Mouse (Mus musculus): Measurements from ENCODE around the gene Tdrd3. TPM values are rescaled to one million over a fixed set of nuclear protein-coding genes. Genes with fewer than 3 reads are reported as not detected.

Tdrd3 gene
- polyA plus RNA-seq, 1 experiment from 2014 or later: 26.9 TPM

GRCm38 (mm10) chr14:87475721-87476359, 59.4 kb downstream of the Tdrd3 start:
- no peaks in the 10 kb centered on the region for H3K9me3 ChIP-seq (ENCODE audit: low read length)
- no peaks in the 10 kb centered on the region for H3K27me3 ChIP-seq (ENCODE audit: insufficient read depth, low read length)
- WGBS: 50% methylated on average over 10 of the region's 10 CpGs
- H3K4me1 ChIP-seq (ENCODE audit: insufficient read depth, low read length): peaks cover 2% of the 10 kb centered on the region
- no peak for ATAC-seq (ENCODE audit: low FRiP score, low TSS enrichment)
- no peak overlapping the region for H3K27ac ChIP-seq (ENCODE audit: low read length)
- H3K9ac ChIP-seq (replicated peaks; ENCODE audit: low read length): no peak overlapping the region
- peaks cover 9% of the 10 kb centered on the region; the same call in 1 of the 2 replicates for H3K36me3 ChIP-seq (ENCODE audit: insufficient read depth, low read length)
- no peak overlapping the region for H3K4me3 ChIP-seq (ENCODE audit: low read length)
- H3K4me2 ChIP-seq (replicated peaks; ENCODE audit: low read depth, low read length): no peak overlapping the region

GRCm38 (mm10) chr14:87478339-87478951, 62.0 kb downstream of the Tdrd3 start:
- Histone ChIP-seq H3K4me3 (ENCODE audit: low read length) (no peak overlapping the region), H3K36me3 (ENCODE audit: insufficient read depth, low read length) (peaks cover 11% of the 10 kb centered on the region; the same call in 1 of the 2 replicates), H3K4me2 (replicated peaks; ENCODE audit: low read depth, low read length) (no peak overlapping the region), H3K4me1 (ENCODE audit: insufficient read depth, low read length) (no peaks in the 10 kb centered on the region), H3K27ac (ENCODE audit: low read length) (no peak overlapping the region), H3K9ac (replicated peaks; ENCODE audit: low read length) (no peak overlapping the region), H3K9me3 (ENCODE audit: low read length) (no peaks in the 10 kb centered on the region), H3K27me3 (ENCODE audit: insufficient read depth, low read length) (no peaks in the 10 kb centered on the region)
- 68% methylated on average over 2 of the region's 3 CpGs for WGBS
- no peak for ATAC-seq (ENCODE audit: low FRiP score, low TSS enrichment)

- Histone ChIP-seq H3K36me3 (ENCODE audit: insufficient read depth, low read length) (peaks cover 10% of the 10 kb centered on the region), H3K4me1 (ENCODE audit: insufficient read depth, low read length) (no peaks in the 10 kb centered on the region), H3K4me2 (replicated peaks; ENCODE audit: low read depth, low read length) (no peak overlapping the region), H3K27me3 (ENCODE audit: insufficient read depth, low read length) (no peaks in the 10 kb centered on the region), H3K9me3 (ENCODE audit: low read length) (no peaks in the 10 kb centered on the region), H3K4me3 (ENCODE audit: low read length) (no peak overlapping the region), H3K27ac (ENCODE audit: low read length) (no peak overlapping the region), H3K9ac (replicated peaks; ENCODE audit: low read length) (no peak overlapping the region)
- 81% methylated on average over 3 of the region's 3 CpGs for WGBS
- ATAC-seq (ENCODE audit: low FRiP score, low TSS enrichment): no peak
Observed at GRCm38 (mm10) chr14:87485888-87486287, 69.4 kb downstream of the Tdrd3 start.

DNA sequence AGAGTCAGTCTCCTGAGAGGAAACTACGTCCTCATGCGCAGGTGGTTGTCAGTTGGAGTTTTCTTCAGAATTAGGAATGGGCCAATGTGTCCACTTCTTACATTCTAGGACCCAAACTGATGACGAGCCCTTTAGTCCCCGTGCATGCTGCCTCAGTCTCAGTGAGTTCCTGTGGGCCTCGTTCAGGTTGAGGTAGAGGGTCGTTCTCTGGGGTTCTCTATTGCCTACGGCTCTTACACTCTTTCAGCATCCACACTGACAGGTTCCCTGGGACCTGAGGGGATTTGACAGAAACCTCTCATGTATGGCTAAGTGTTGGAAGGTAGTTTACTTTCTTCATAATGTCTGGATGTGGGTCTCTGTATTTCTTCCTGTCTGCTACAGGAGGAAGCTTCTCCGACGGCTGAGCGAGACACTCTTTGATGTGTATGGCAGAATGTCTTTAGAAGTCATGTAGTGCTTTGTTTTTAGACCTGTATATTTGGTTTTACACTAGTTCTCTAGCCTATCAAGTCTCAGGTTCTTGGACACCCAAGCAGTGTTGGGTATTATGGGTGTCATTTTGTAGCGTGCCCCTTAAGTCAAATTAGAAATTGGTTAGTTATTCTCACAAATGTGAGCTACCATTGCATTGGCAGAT, 81.6 kb downstream of the Tdrd3 start:
- no peaks in the 10 kb centered on the region for H3K9me3 ChIP-seq (ENCODE audit: low read length)
- H3K27me3 ChIP-seq (ENCODE audit: insufficient read depth, low read length): no peaks in the 10 kb centered on the region
- H3K4me2 ChIP-seq (replicated peaks; ENCODE audit: low read depth, low read length): no peak overlapping the region
- no peak overlapping the region for H3K4me3 ChIP-seq (ENCODE audit: low read length)
- H3K36me3 ChIP-seq (ENCODE audit: insufficient read depth, low read length): peaks cover 7% of the 10 kb centered on the region; the same call in 1 of the 2 replicates
- ATAC-seq (ENCODE audit: low FRiP score, low TSS enrichment): no peak
- H3K27ac ChIP-seq (ENCODE audit: low read length): no peak overlapping the region
- WGBS: 94% methylated on average over 11 of the region's 11 CpGs
- H3K9ac ChIP-seq (replicated peaks; ENCODE audit: low read length): no peak overlapping the region
- no peaks in the 10 kb centered on the region for H3K4me1 ChIP-seq (ENCODE audit: insufficient read depth, low read length)

DNA sequence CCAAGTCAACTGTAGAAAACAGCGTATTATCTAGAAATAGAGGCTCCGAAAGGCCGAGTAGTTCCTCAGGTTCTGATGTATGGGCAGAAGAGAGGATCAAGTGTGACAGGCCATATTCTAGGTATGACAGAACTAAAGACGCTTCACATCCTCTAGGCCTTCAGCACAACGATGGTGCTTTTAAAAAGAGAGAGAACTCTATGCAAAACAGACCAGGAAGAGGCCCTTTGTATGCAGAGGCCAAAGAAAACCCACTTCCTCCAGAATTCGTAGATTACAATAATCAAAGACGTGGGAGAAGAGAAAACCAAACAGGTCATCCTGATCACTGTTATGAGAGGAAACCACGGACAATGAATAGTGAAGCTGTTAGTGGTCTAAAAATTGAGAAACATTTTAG, 89.5 kb downstream of the Tdrd3 start:
- 90% methylated on average over 8 of the region's 8 CpGs for WGBS
- no peak overlapping the region for H3K4me3 ChIP-seq (ENCODE audit: low read length)
- no peaks in the 10 kb centered on the region for H3K4me1 ChIP-seq (ENCODE audit: insufficient read depth, low read length)
- H3K4me2 ChIP-seq (replicated peaks; ENCODE audit: low read depth, low read length): no peak overlapping the region
- no peak for ATAC-seq (ENCODE audit: low FRiP score, low TSS enrichment)
- no peak overlapping the region for H3K27ac ChIP-seq (ENCODE audit: low read length)
- no peaks in the 10 kb centered on the region for H3K27me3 ChIP-seq (ENCODE audit: insufficient read depth, low read length)
- no peaks in the 10 kb centered on the region for H3K9me3 ChIP-seq (ENCODE audit: low read length)
- H3K36me3 ChIP-seq (ENCODE audit: insufficient read depth, low read length): peaks cover 13% of the 10 kb centered on the region
- no peak overlapping the region for H3K9ac ChIP-seq (replicated peaks; ENCODE audit: low read length)

- 0 out of 2 replicates have a peak, but pooled peaks cover 4% of the 10 kb centered on the region for H3K36me3 ChIP-seq (ENCODE audit: insufficient read depth, low read length)
- no peak overlapping the region for H3K4me2 ChIP-seq (replicated peaks; ENCODE audit: low read depth, low read length)
- H3K9me3 ChIP-seq (ENCODE audit: low read length): no peaks in the 10 kb centered on the region
- no peaks in the 10 kb centered on the region for H3K27me3 ChIP-seq (ENCODE audit: insufficient read depth, low read length)
- ATAC-seq (ENCODE audit: low FRiP score, low TSS enrichment): no peak
- H3K4me3 ChIP-seq (ENCODE audit: low read length): no peak overlapping the region
- H3K27ac ChIP-seq (ENCODE audit: low read length): no peak overlapping the region
- no peak overlapping the region for H3K9ac ChIP-seq (replicated peaks; ENCODE audit: low read length)
- H3K4me1 ChIP-seq (ENCODE audit: insufficient read depth, low read length): no peaks in the 10 kb centered on the region
- 86% methylated on average over 3 of the region's 3 CpGs for WGBS
Observed at GRCm38 (mm10) chr14:87515281-87515680, 98.8 kb downstream of the Tdrd3 start.

DNA sequence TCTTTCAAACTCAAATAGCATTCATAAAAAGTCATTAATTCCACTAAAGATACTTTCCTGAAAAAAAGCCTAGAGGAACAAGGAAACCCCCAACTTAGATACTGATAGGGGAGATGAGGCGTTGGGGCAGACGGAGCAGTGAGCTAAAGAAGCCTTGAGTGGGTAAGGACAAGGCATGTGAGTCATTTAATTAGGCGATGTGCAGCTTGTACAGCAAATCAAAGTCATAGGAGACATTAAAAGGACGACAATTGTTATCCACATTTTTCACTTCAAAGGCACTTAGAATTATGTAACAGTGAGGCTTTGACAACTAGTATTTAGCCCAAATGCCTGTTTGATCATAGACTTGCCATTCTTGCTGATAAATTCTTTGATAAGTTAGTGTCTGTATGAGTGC, 100.9 kb downstream of the Tdrd3 start:
- Histone ChIP-seq H3K9ac (replicated peaks; ENCODE audit: low read length) (no peak overlapping the region), H3K36me3 (ENCODE audit: insufficient read depth, low read length) (0 out of 2 replicates have a peak, but pooled peaks cover 4% of the 10 kb centered on the region), H3K4me1 (ENCODE audit: insufficient read depth, low read length) (no peaks in the 10 kb centered on the region), H3K9me3 (ENCODE audit: low read length) (no peaks in the 10 kb centered on the region), H3K4me2 (replicated peaks; ENCODE audit: low read depth, low read length) (no peak overlapping the region), H3K27me3 (ENCODE audit: insufficient read depth, low read length) (no peaks in the 10 kb centered on the region), H3K27ac (ENCODE audit: low read length) (no peak overlapping the region), H3K4me3 (ENCODE audit: low read length) (no peak overlapping the region)
- 84% methylated on average over 4 of the region's 4 CpGs for WGBS
- ATAC-seq (ENCODE audit: low FRiP score, low TSS enrichment): no peak

DNA sequence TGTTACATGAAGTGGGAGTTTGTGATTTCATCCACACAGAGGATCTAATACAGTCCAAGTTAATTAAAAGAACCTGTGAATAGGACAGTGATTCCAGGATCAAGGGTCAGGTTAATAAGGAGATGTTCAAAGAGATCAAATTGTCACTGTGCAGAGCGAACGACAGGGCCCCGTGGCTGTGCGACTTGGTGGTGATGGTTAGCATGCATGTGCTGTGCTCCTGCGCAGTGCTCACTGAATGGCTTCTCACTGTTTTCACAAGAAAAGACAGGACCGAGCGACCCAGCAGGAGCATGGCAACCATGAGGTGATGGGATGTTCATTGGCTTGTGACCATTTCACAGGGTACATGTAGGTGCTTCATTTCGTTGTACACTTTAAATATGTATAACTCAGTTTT, 115.4 kb downstream of the Tdrd3 start:
- WGBS: 87% methylated on average over 8 of the region's 8 CpGs
- no peak overlapping the region for H3K4me2 ChIP-seq (replicated peaks; ENCODE audit: low read depth, low read length)
- no peak for ATAC-seq (ENCODE audit: low FRiP score, low TSS enrichment)

GRCm38 (mm10) chr14:87537127-87537819, 120.8 kb downstream of the Tdrd3 start:
- Histone ChIP-seq H3K36me3 (ENCODE audit: insufficient read depth, low read length) (peaks cover 8% of the 10 kb centered on the region; the same call in 1 of the 2 replicates), H3K9me3 (ENCODE audit: low read length) (no peaks in the 10 kb centered on the region), H3K27ac (ENCODE audit: low read length) (no peak overlapping the region), H3K4me2 (replicated peaks; ENCODE audit: low read depth, low read length) (no peak overlapping the region), H3K27me3 (ENCODE audit: insufficient read depth, low read length) (no peaks in the 10 kb centered on the region), H3K4me3 (ENCODE audit: low read length) (no peak overlapping the region), H3K9ac (replicated peaks; ENCODE audit: low read length) (no peak overlapping the region), H3K4me1 (ENCODE audit: insufficient read depth, low read length) (no peaks in the 10 kb centered on the region)
- no peak for ATAC-seq (ENCODE audit: low FRiP score, low TSS enrichment)
- WGBS: 88% methylated on average over 4 of the region's 4 CpGs

More for the DNA sequence above, 115.4 kb downstream of the Tdrd3 start:
- Histone ChIP-seq H3K9me3 (ENCODE audit: low read length) (no peaks in the 10 kb centered on the region), H3K36me3 (ENCODE audit: insufficient read depth, low read length) (0 out of 2 replicates have a peak, but pooled peaks cover 3% of the 10 kb centered on the region), H3K27me3 (ENCODE audit: insufficient read depth, low read length) (no peaks in the 10 kb centered on the region), H3K27ac (ENCODE audit: low read length) (no peak overlapping the region), H3K4me1 (ENCODE audit: insufficient read depth, low read length) (no peaks in the 10 kb centered on the region), H3K4me3 (ENCODE audit: low read length) (no peak overlapping the region), H3K9ac (replicated peaks; ENCODE audit: low read length) (no peak overlapping the region)

Data from kidney, embryonic 16.5 days (tissue).